Mouse (Mus musculus): Measurements from ENCODE around the gene Eml5. TPM values are rescaled to one million over a fixed set of nuclear protein-coding genes. Genes with fewer than 3 reads are reported as not detected.

Eml5 gene
- total RNA-seq (2023): 10 to 100 TPM; 49.6 to 56.0 TPM

DNA sequence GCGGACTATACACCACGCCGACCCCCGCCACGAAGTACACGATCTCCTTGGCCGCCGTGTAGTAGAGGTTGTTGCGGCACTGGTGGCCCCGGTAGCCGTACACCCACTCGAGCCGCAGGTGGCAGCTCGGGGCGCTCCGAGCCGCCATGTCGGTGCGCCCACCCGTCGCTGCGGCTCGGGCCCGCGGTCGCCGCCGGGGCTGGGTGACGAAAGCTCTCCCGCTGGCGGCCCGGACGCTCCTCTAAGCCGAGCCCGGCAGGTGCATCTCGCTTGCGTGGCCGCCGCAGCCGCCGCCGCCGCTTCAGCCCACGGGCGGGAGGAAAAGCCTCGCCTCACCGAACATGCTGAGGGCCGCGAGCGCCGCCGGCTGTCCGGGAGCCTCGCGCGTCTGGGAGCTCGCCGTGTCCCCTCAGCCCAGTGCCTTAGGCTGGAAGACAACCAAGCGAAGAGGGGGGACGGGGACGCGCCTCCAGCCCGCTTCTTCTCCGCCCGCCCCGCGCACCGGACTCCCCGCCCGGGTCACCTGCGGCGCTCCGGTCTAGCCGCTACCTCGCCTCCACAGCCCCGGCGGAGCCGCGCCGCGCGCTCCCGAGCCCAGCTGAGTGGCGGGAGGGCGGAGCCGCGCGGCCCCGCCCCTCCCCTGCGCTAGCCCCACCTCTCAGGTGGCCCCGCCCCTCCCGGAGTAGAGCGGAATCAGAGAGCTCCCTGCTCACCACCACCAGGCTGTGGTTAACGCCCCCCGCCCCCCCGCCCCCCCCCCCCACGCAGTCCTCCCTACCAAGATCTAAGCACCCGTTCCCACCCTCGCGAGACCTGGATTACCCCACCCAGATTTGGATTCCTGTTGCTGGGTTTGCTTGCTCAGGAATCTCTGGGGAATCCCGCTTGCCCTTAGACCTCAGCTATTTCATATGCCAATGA is at the start of gene Eml5:
Gene Eml5, minus strand, starts transcription at position 604 of the 921 bp plus-strand sequence.

GRCm38 (mm10) chr12:98920194-98920991 is 19.1 kb upstream of the Eml5 start, which contains the start of gene Ttc8:
Gene Ttc8, plus strand, starts transcription at chr12:98920574.

DNA sequence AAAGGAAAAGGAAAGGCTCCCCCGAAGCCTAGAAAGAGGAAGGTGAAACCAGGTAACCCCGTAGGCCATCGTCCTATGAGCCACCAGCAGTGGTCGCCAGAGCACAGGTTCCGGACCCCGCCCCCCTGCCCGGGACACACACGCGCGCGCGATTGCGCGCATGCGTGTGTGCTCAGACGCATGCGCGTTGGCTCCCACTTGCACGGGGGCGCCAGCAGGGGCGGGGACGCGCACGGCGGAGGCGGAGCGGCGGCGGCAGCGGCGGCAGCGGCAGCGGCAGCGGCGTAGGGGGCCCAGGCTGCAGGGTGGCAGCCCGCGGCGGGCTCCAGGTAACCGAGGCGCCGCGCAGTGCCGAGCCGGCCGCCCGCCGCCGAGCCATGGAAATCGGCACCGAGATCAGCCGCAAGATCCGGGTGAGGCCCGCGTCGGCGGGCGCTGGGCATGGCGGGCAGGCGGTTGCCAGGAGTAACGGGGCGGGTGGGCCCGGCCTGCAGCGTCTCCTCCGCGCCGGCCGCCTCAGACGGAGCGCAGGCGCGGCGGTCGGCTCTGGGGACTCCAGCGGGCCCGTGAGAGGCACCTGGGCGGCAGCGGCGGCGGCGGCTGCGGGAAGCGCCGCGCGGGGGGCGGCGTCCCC is 154.4 kb downstream of the Eml5 start, which contains the start of gene Zc3h14:
Gene Zc3h14, plus strand, starts transcription at position 219 of the 634 bp plus-strand sequence.

DNA sequence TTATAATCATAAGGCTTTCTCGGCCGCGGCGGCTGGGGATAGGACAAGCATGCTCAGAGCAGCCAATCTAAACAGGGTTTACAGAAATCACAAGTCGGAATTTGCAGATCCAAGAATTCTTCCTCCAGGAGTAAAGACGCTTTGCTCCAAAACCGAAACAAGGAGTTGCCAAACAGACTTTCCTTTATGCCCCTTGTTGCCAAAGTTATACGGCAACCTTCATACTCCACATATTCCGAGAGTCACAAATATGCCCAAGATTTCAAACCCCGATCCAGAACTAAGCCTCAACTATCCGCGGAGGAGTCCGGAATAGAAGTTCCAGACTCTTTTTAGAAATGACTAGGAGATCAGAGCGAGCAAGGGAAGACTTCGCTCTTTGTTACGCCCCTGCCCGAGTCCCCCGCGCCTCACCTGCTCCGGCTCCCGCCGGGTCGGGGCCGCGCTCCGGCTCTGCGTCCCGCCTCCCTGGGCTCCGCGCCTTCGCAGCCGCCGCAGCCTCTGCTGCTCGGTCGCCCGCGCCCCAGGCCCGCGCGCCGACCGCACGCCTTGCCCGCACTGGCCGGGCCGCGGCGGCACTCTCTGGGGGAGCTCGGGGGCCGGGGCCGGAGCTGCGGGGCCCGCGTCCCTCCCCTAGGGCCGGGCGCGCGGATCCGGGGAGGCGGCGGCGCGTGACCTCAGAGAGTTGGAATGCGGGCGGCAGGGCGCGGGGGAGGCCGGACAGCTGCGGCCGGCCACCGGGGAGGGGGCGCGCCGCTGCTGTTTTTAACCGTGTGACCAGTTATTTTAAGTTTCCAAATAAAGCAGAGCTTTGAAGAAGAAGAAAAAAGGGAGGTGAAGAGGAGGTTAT is 164.1 kb downstream of the Eml5 start, which contains the start of gene Ptpn21:
Gene Ptpn21, minus strand, starts transcription at position 455 of the 850 bp plus-strand sequence.

Other genes starting within 250 kb of the Eml5 start
- gene Ptpn21, start 164.1 kb downstream of the Eml5 start, total RNA-seq (2023): 1 to 10 TPM; 5.6 to 6.0 TPM
- 10 to 100 TPM; 91.5 to 95.4 TPM for gene Zc3h14, start 154.5 kb downstream of the Eml5 start, total RNA-seq (2023)
- 1 to 10 TPM; 4.1 to 6.8 TPM for gene Ttc8, start 19.1 kb upstream of the Eml5 start, total RNA-seq (2023)

All from T-cell, adult 66 days (primary cell).